Mouse (Mus musculus): Measurements from ENCODE around the gene Tyw3.

GRCm38 (mm10) chr3:154584351-154584750 lies 12.6 kb downstream of the Tyw3 start:
- TF ChIP-seq CTCF (IDR thresholded peaks at IDR 0.05; ENCODE audit: low read depth, low read length) (no peak), GATA1 (IDR thresholded peaks at IDR 0.05; ENCODE audit: borderline replicate concordance, low read length) (no peak), TAL1 (conservative IDR thresholded peaks at IDR 0.05; ENCODE audit: low read depth, low read length) (no peak)

All from G1E (cell line).